Mouse (Mus musculus): ENCODE results near the gene Olfr1512. TPM values are rescaled to one million over a fixed set of nuclear protein-coding genes. Genes with fewer than 3 reads are reported as not detected.

The Olfr1512 gene
- polyA plus RNA-seq, 1 experiment from 2014 or later, result not detected

DNA sequence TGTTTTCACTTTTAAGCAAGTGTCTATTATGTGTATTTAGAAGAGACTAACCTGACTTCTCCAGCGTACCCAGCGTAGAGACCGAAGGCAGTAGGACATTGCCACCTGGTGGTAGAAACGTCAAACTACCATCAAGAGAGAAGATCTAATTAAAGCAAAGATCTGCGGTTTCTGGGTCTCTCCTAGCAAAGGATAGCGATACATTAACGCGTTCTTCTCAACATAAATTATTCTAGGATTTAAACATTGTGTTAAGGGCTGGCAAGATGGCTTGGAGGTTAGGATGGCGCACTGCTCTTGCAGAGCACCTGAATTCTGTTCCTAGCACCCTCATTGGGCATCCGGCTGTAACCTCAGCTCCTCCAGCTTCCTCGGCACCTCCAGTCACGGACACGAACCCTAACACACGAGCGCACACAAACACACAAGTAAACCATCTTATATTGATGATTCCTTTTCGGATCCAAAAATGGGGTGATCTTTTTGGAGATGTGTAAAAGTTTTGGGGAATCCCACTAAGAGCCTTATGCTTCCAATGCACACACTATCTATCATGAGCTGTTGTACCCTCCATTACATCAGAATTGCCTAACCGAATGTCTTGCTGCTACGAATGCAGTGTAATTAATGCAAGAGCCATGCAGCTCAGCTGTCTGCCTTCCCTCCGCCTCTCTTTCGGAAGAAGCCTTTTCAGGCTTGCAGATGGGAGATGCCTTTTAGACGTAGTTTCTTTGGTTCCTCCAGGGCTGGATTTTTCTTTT lies 40.0 kb downstream of the Olfr1512 start:
- Histone ChIP-seq H3K4me3 (ENCODE audit: low read length) (peak overlapping the region; percentile 37), H3K27me3 (replicated peaks; ENCODE audit: control insufficient read depth, insufficient read depth, low read length) (no peaks in the 10 kb centered on the region), H3K4me1 (ENCODE audit: control insufficient read depth, insufficient read depth, low read depth, low read length) (no peaks in the 10 kb centered on the region; the same call in 1 of the 2 replicates), H3K9ac (ENCODE audit: low read depth, low read length) (peak overlapping the region; percentile 63), H3K27ac (ENCODE audit: low read depth, low read length) (peak overlapping the region; percentile 55), H3K36me3 (ENCODE audit: control insufficient read depth, insufficient read depth, low read length) (no peaks in the 10 kb centered on the region), H3K4me2 (ENCODE audit: low read length) (peak overlapping the region; percentile 61), H3K9me3 (ENCODE audit: control insufficient read depth, low read length) (no peaks in the 10 kb centered on the region)
- 29% methylated on average over 21 of the region's 21 CpGs for WGBS
- peak; percentile 85 for ATAC-seq

DNA sequence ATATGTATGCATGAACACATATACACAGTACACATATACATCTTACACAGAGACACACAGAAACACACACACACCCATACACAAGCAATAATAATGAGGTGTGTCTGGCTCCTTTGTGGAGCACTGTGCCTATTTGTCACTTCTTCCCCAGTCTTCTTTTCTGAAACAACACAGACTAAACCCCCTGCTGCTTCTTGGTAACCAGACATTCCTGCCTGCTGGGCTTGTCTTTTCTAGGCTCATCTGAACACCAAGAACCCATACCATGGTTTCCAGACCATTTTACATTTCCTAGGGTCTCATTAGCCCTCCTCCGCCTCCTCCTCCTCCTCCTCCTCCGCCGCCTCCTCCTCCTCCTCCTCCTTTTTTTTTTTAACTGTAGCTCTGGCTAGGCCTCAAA lies 46.8 kb downstream of the Olfr1512 start:
- no peak overlapping the region for H3K4me2 ChIP-seq (ENCODE audit: low read length)
- no peak overlapping the region for H3K9ac ChIP-seq (ENCODE audit: low read depth, low read length)
- no peaks in the 10 kb centered on the region for H3K27me3 ChIP-seq (replicated peaks; ENCODE audit: control insufficient read depth, insufficient read depth, low read length)
- no peaks in the 10 kb centered on the region for H3K36me3 ChIP-seq (ENCODE audit: control insufficient read depth, insufficient read depth, low read length)
- no peak overlapping the region for H3K27ac ChIP-seq (ENCODE audit: low read depth, low read length)
- ATAC-seq, result no peak
- peaks cover 6% of the 10 kb centered on the region for H3K4me1 ChIP-seq (ENCODE audit: control insufficient read depth, insufficient read depth, low read depth, low read length)
- no peaks in the 10 kb centered on the region for H3K9me3 ChIP-seq (ENCODE audit: control insufficient read depth, low read length)
- no peak overlapping the region for H3K4me3 ChIP-seq (ENCODE audit: low read length)
- WGBS, result 5% methylated on average over 3 of the region's 3 CpGs

DNA sequence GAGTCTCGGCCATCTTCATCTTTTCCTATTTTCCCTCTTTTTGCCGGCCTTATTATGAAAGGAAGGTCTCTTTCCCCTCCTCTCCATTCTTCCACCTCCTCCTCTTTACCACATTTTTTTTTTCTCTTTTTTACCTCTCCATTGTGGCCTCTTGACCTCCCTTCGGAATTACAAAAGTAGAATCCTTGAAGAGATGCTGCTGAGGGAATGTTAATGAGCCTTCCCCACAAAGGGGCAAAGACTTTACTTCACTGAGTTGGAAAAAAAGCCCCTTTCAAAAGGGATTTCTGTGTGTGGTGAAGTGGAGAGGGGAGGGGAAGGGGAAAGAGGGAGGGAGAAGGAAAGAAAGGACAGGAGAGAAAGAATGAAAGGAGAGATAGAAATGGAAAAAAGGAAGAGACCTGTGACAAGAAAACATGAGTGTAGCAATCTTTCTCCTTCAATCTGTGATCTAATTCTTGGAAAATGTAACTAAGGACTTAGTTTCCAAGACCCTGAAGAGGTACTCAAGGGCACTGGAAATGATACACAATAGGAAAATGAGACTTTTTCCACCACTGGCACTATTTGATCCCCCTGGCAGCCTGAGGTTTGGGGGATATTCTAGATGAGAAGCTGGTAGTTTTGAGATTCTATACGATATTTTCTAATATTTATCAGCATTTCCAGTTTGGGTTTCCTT lies 47.8 kb downstream of the Olfr1512 start:
- H3K4me2 ChIP-seq (ENCODE audit: low read length), result 0 out of 2 replicates have a peak overlapping the region, but pooled peaks have one; percentile 0
- no peaks in the 10 kb centered on the region for H3K9me3 ChIP-seq (ENCODE audit: control insufficient read depth, low read length)
- H3K4me3 ChIP-seq (ENCODE audit: low read length), result no peak overlapping the region
- H3K4me1 ChIP-seq (ENCODE audit: control insufficient read depth, insufficient read depth, low read depth, low read length), result peaks cover 10% of the 10 kb centered on the region
- 5% methylated on average over 4 of the region's 4 CpGs for WGBS
- H3K9ac ChIP-seq (ENCODE audit: low read depth, low read length), result no peak overlapping the region
- H3K36me3 ChIP-seq (ENCODE audit: control insufficient read depth, insufficient read depth, low read length), result no peaks in the 10 kb centered on the region
- H3K27ac ChIP-seq (ENCODE audit: low read depth, low read length), result peak overlapping the region; percentile 48; the same call in 1 of the 2 replicates
- no peaks in the 10 kb centered on the region for H3K27me3 ChIP-seq (replicated peaks; ENCODE audit: control insufficient read depth, insufficient read depth, low read length)
- no peak for ATAC-seq

DNA sequence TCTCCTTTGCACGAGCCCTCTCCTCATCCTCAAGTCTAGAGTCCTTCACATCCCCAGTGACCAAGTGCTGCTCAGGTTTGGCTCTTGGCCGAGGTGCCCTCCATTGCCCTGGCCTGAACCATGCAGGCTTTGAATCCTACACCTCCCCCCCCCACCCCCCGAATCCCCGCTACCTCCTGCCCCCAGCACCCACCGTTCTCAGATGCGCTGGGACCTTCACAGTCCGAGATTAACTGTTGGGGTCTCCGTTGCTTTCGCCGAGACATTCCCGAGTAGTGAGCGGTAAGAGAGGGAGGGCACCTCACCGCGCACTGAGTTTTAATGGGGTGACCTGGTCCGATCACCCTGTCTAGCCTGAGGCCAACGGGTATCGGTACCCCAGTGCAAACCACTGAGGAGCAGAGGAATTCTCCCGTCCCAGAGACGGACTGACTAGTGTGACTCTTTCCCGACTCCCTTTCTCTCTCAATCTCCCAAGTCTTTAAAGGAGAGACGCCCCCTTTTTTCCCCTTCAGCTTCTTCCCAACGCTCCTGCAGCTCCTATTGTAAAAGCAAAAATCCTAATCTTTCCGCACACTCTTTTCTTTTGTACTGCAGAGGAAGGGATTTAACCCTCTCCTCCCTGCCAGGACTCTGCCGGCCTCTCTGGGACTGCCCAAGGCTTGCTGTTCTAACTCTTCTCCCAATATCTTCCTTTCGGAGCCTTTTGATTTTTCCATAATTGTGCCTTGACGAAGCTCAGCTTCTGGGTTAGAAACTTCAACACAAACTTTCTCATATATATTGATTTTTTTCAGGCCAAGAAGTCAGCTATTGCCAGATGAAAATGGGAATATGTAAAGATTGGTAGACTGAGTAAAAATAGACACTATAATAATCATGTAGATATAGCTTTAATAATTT lies 50.8 kb downstream of the Olfr1512 start, which contains the start of gene Sall2:
TSS of gene Sall2 (minus strand) at position 853 of the 903 bp plus-strand sequence.
- Histone ChIP-seq H3K9ac (ENCODE audit: low read depth, low read length) (peak within 1 kb of the TSS; percentile 63), H3K27me3 (replicated peaks; ENCODE audit: control insufficient read depth, insufficient read depth, low read length) (no peaks in the 10 kb centered on the region), H3K4me1 (ENCODE audit: control insufficient read depth, insufficient read depth, low read depth, low read length) (peaks cover 13% of the 10 kb centered on the region), H3K4me2 (ENCODE audit: low read length) (peak within 1 kb of the TSS; percentile 69), H3K9me3 (ENCODE audit: control insufficient read depth, low read length) (no peaks in the 10 kb centered on the region), H3K4me3 (ENCODE audit: low read length) (peak within 1 kb of the TSS; percentile 50), H3K36me3 (ENCODE audit: control insufficient read depth, insufficient read depth, low read length) (no peaks in the 10 kb centered on the region), H3K27ac (ENCODE audit: low read depth, low read length) (peak within 1 kb of the TSS; percentile 80)
- WGBS, result 1% methylated on average over 26 of the region's 26 CpGs
- peak; percentile 83 for ATAC-seq

DNA sequence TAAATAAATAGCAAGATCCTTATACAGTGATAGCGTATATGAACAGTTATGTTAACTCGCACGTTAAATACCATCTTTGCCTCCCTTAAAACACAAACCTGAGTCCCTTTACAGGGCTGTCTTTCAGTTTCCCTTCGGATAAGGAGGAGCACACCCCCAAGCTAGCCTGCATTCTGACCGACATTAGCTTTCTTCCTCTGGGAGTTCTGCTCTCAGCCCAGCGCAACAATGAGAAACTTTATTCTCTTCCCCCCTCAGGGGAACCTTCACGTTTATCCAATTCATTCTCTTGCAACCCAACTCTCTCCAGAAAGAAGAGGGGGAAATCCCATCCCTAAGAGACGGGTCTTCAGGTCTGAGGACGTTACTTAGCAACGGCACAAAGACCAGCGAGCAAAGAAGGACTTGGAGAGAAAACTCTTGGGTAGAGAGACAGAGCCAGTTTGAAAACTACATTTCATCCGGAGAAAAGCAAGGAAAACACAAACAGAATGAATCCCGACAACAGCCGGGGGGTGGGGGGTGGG lies 51.5 kb downstream of the Olfr1512 start:
- H3K9me3 ChIP-seq (ENCODE audit: control insufficient read depth, low read length), result no peaks in the 10 kb centered on the region
- peak overlapping the region; percentile 69 for H3K4me2 ChIP-seq (ENCODE audit: low read length)
- H3K36me3 ChIP-seq (ENCODE audit: control insufficient read depth, insufficient read depth, low read length), result no peaks in the 10 kb centered on the region
- ATAC-seq, result peak; percentile 87
- H3K27ac ChIP-seq (ENCODE audit: low read depth, low read length), result peak overlapping the region; percentile 80
- no peaks in the 10 kb centered on the region for H3K27me3 ChIP-seq (replicated peaks; ENCODE audit: control insufficient read depth, insufficient read depth, low read length)
- peak overlapping the region; percentile 50 for H3K4me3 ChIP-seq (ENCODE audit: low read length)
- under 1% methylated on average over 14 of the region's 14 CpGs for WGBS
- peaks cover 13% of the 10 kb centered on the region for H3K4me1 ChIP-seq (ENCODE audit: control insufficient read depth, insufficient read depth, low read depth, low read length)
- peak overlapping the region; percentile 63 for H3K9ac ChIP-seq (ENCODE audit: low read depth, low read length)

DNA sequence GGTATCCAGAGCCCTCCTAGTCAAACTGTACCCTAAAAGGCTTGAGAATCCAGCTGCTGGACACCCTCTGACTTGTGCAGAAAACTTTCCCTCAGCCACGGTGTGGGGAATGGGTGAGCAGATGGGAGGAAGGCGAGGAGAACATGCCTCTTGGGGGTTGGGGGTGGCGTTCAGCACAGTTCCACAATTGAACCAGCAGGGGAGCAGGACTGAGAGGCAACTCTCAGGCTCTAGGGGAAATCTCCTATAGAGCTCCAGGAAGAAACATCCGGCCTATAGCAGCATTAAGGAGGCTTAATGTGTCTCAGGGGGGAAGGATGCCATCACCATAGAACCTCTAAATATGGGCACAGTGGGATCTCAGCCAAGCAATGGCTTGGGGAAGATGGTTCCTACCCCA lies 53.1 kb downstream of the Olfr1512 start:
- no peak overlapping the region for H3K4me3 ChIP-seq (ENCODE audit: low read length)
- H3K27ac ChIP-seq (ENCODE audit: low read depth, low read length), result no peak overlapping the region
- no peaks in the 10 kb centered on the region for H3K36me3 ChIP-seq (ENCODE audit: control insufficient read depth, insufficient read depth, low read length)
- peak overlapping the region; percentile 69 for H3K4me2 ChIP-seq (ENCODE audit: low read length)
- H3K9me3 ChIP-seq (ENCODE audit: control insufficient read depth, low read length), result no peaks in the 10 kb centered on the region
- ATAC-seq, result no peak
- 1% methylated on average over 4 of the region's 4 CpGs for WGBS
- no peak overlapping the region for H3K9ac ChIP-seq (ENCODE audit: low read depth, low read length)
- H3K4me1 ChIP-seq (ENCODE audit: control insufficient read depth, insufficient read depth, low read depth, low read length), result peaks cover 13% of the 10 kb centered on the region
- no peaks in the 10 kb centered on the region for H3K27me3 ChIP-seq (replicated peaks; ENCODE audit: control insufficient read depth, insufficient read depth, low read length)

Other genes starting within 250 kb of the Olfr1512 start
- gene Supt16, start 181.8 kb downstream of the Olfr1512 start, polyA plus RNA-seq (2015; fragmentation: Nextera tagmentation; extraction: Ambion mirVana), result 37.1 and 39.0 TPM in 2 replicates
- gene Chd8, start 121.4 kb downstream of the Olfr1512 start, polyA plus RNA-seq (2015; fragmentation: Nextera tagmentation; extraction: Ambion mirVana), result 31.0 and 32.9 TPM in 2 replicates
- gene Tox4, start 100.0 kb downstream of the Olfr1512 start, polyA plus RNA-seq (2015; fragmentation: Nextera tagmentation; extraction: Ambion mirVana), result 46.9 and 54.1 TPM in 2 replicates
- gene Rab2b, start 99.6 kb downstream of the Olfr1512 start, polyA plus RNA-seq (2015; fragmentation: Nextera tagmentation; extraction: Ambion mirVana), result 55.5 and 59.0 TPM in 2 replicates
- 41.6 and 45.4 TPM in 2 replicates for gene Mettl3, start 74.0 kb downstream of the Olfr1512 start, polyA plus RNA-seq (2015; fragmentation: Nextera tagmentation; extraction: Ambion mirVana)
- 40.6 and 49.0 TPM in 2 replicates for gene Sall2, start 50.4 kb downstream of the Olfr1512 start, polyA plus RNA-seq (2015; fragmentation: Nextera tagmentation; extraction: Ambion mirVana)
- not detected in 2 replicates for gene Olfr1513, start 22.8 kb downstream of the Olfr1512 start, polyA plus RNA-seq (2015; fragmentation: Nextera tagmentation; extraction: Ambion mirVana)
- 0.14 TPM in 1 of 2 replicates, not detected in the other for gene Olfr1511, start 18.2 kb upstream of the Olfr1512 start, polyA plus RNA-seq (2015; fragmentation: Nextera tagmentation; extraction: Ambion mirVana)
- not detected in 2 replicates for gene Olfr1510, start 35.2 kb upstream of the Olfr1512 start, polyA plus RNA-seq (2015; fragmentation: Nextera tagmentation; extraction: Ambion mirVana)
- not detected in 2 replicates for gene Olfr1509, start 63.8 kb upstream of the Olfr1512 start, polyA plus RNA-seq (2015; fragmentation: Nextera tagmentation; extraction: Ambion mirVana)
- gene Olfr1508, start 88.3 kb upstream of the Olfr1512 start, polyA plus RNA-seq (2015; fragmentation: Nextera tagmentation; extraction: Ambion mirVana), result not detected in 2 replicates
- not detected in 2 replicates for gene Olfr1507, start 116.6 kb upstream of the Olfr1512 start, polyA plus RNA-seq (2015; fragmentation: Nextera tagmentation; extraction: Ambion mirVana)